Mouse (Mus musculus): ENCODE measurements around the gene Crybb1. TPM values are rescaled to one million over a fixed set of nuclear protein-coding genes. Genes with fewer than 3 reads are reported as not detected.

Crybb1 gene
- polyA plus RNA-seq, 1 experiment from 2014 or later: 2.5 TPM

- no peaks in the 10 kb centered on the region for H3K36me3 ChIP-seq (ENCODE audit: control insufficient read depth, insufficient read depth, low read length)
- no peak overlapping the region for H3K4me3 ChIP-seq (ENCODE audit: low read depth, low read length)
- no peak overlapping the region for H3K4me2 ChIP-seq (ENCODE audit: low read length)
- no peaks in the 10 kb centered on the region for H3K27me3 ChIP-seq (replicated peaks; ENCODE audit: control insufficient read depth, insufficient read depth, low read length)
- DNase-seq (ENCODE audit: low spot score): no peak
- H3K27ac ChIP-seq (ENCODE audit: low read depth, low read length): no peak overlapping the region
- ATAC-seq: no peak
- 80% methylated on average over 2 of the region's 2 CpGs for WGBS
- H3K9ac ChIP-seq (ENCODE audit: low read length): no peak overlapping the region; the same call in 1 of the 2 replicates
- H3K4me1 ChIP-seq (ENCODE audit: control insufficient read depth, insufficient read depth, low read length): peaks cover 19% of the 10 kb centered on the region
- no peaks in the 10 kb centered on the region for H3K9me3 ChIP-seq (replicated peaks; ENCODE audit: control insufficient read depth, low read length)
These were observed 13.8 kb upstream of the Crybb1 start for GRCm38 (mm10) chr5:112241849-112242248.

- no peak overlapping the region for H3K4me2 ChIP-seq (ENCODE audit: low read length)
- H3K27me3 ChIP-seq (replicated peaks; ENCODE audit: control insufficient read depth, insufficient read depth, low read length): no peaks in the 10 kb centered on the region
- no peak overlapping the region for H3K27ac ChIP-seq (ENCODE audit: low read depth, low read length)
- H3K9me3 ChIP-seq (replicated peaks; ENCODE audit: control insufficient read depth, low read length): no peaks in the 10 kb centered on the region
- H3K9ac ChIP-seq (ENCODE audit: low read length): no peak overlapping the region; the same call in 1 of the 2 replicates
- no peak for ATAC-seq
- 54% methylated on average over 5 of the region's 5 CpGs for WGBS
- no peaks in the 10 kb centered on the region for H3K36me3 ChIP-seq (ENCODE audit: control insufficient read depth, insufficient read depth, low read length)
- peaks cover 18% of the 10 kb centered on the region for H3K4me1 ChIP-seq (ENCODE audit: control insufficient read depth, insufficient read depth, low read length)
- H3K4me3 ChIP-seq (ENCODE audit: low read depth, low read length): no peak overlapping the region
- DNase-seq (ENCODE audit: low spot score): no peak
These were observed 13.2 kb upstream of the Crybb1 start for GRCm38 (mm10) chr5:112242361-112242778.

- peaks cover 11% of the 10 kb centered on the region for H3K4me1 ChIP-seq (ENCODE audit: control insufficient read depth, insufficient read depth, low read length)
- WGBS: 57% methylated on average over 5 of the region's 5 CpGs
- H3K9me3 ChIP-seq (replicated peaks; ENCODE audit: control insufficient read depth, low read length): no peaks in the 10 kb centered on the region
- H3K27me3 ChIP-seq (replicated peaks; ENCODE audit: control insufficient read depth, insufficient read depth, low read length): no peaks in the 10 kb centered on the region
- DNase-seq (ENCODE audit: low spot score): no peak
- no peak overlapping the region for H3K9ac ChIP-seq (ENCODE audit: low read length)
- no peaks in the 10 kb centered on the region for H3K36me3 ChIP-seq (ENCODE audit: control insufficient read depth, insufficient read depth, low read length)
- no peak overlapping the region for H3K4me2 ChIP-seq (ENCODE audit: low read length)
- H3K4me3 ChIP-seq (ENCODE audit: low read depth, low read length): no peak overlapping the region
- ATAC-seq: no peak
- no peak overlapping the region for H3K27ac ChIP-seq (ENCODE audit: low read depth, low read length)
These were observed 12.6 kb upstream of the Crybb1 start for GRCm38 (mm10) chr5:112243041-112243440.

- H3K4me1 ChIP-seq (ENCODE audit: control insufficient read depth, insufficient read depth, low read length): peaks cover 5% of the 10 kb centered on the region
- no peak overlapping the region for H3K9ac ChIP-seq (ENCODE audit: low read length)
- WGBS: 75% methylated on average over 10 of the region's 10 CpGs
- no peak overlapping the region for H3K4me3 ChIP-seq (ENCODE audit: low read depth, low read length)
- H3K36me3 ChIP-seq (ENCODE audit: control insufficient read depth, insufficient read depth, low read length): no peaks in the 10 kb centered on the region
- ATAC-seq: no peak
- H3K9me3 ChIP-seq (replicated peaks; ENCODE audit: control insufficient read depth, low read length): no peaks in the 10 kb centered on the region
- H3K27me3 ChIP-seq (replicated peaks; ENCODE audit: control insufficient read depth, insufficient read depth, low read length): no peaks in the 10 kb centered on the region
- no peak overlapping the region for H3K27ac ChIP-seq (ENCODE audit: low read depth, low read length)
- H3K4me2 ChIP-seq (ENCODE audit: low read length): no peak overlapping the region
- DNase-seq (ENCODE audit: low spot score): no peak
These were observed 11.9 kb upstream of the Crybb1 start for GRCm38 (mm10) chr5:112243539-112244274.

GRCm38 (mm10) chr5:112244275-112244562 lies 11.4 kb upstream of the Crybb1 start:
- no peak overlapping the region for H3K4me3 ChIP-seq (ENCODE audit: low read depth, low read length)
- DNase-seq (ENCODE audit: low spot score) (no peak), ATAC-seq (no peak)
- no peak overlapping the region for H3K9ac ChIP-seq (ENCODE audit: low read length)
- H3K27me3 ChIP-seq (replicated peaks; ENCODE audit: control insufficient read depth, insufficient read depth, low read length): no peaks in the 10 kb centered on the region
- 83% methylated on average over 1 of the region's 1 CpGs for WGBS
- no peak overlapping the region for H3K4me2 ChIP-seq (ENCODE audit: low read length)
- H3K36me3 ChIP-seq (ENCODE audit: control insufficient read depth, insufficient read depth, low read length): no peaks in the 10 kb centered on the region
- H3K27ac ChIP-seq (ENCODE audit: low read depth, low read length): no peak overlapping the region
- H3K4me1 ChIP-seq (ENCODE audit: control insufficient read depth, insufficient read depth, low read length): 0 out of 2 replicates have a peak, but pooled peaks cover 1% of the 10 kb centered on the region
- no peaks in the 10 kb centered on the region for H3K9me3 ChIP-seq (replicated peaks; ENCODE audit: control insufficient read depth, low read length)

GRCm38 (mm10) chr5:112244890-112245615 lies 10.6 kb upstream of the Crybb1 start:
- Histone ChIP-seq H3K4me1 (ENCODE audit: control insufficient read depth, insufficient read depth, low read length) (no peaks in the 10 kb centered on the region), H3K27ac (ENCODE audit: low read depth, low read length) (no peak overlapping the region)

GRCm38 (mm10) chr5:112247399-112247798 lies 8.2 kb upstream of the Crybb1 start:
- Histone ChIP-seq H3K36me3 (ENCODE audit: control insufficient read depth, insufficient read depth, low read length) (no peaks in the 10 kb centered on the region), H3K4me2 (ENCODE audit: low read length) (no peak overlapping the region), H3K27ac (ENCODE audit: low read depth, low read length) (no peak overlapping the region), H3K9me3 (replicated peaks; ENCODE audit: control insufficient read depth, low read length) (no peaks in the 10 kb centered on the region), H3K9ac (ENCODE audit: low read length) (no peak overlapping the region), H3K4me3 (ENCODE audit: low read depth, low read length) (no peak overlapping the region), H3K27me3 (replicated peaks; ENCODE audit: control insufficient read depth, insufficient read depth, low read length) (no peaks in the 10 kb centered on the region), H3K4me1 (ENCODE audit: control insufficient read depth, insufficient read depth, low read length) (no peaks in the 10 kb centered on the region)
- 63% methylated on average over 6 of the region's 8 CpGs for WGBS
- ATAC-seq: no peak
- DNase-seq (ENCODE audit: low spot score): no peak

More at GRCm38 (mm10) chr5:112244890-112245615, 10.6 kb upstream of the Crybb1 start:
- DNase-seq (ENCODE audit: low spot score) (no peak), ATAC-seq (no peak)
- Histone ChIP-seq H3K9ac (ENCODE audit: low read length) (no peak overlapping the region), H3K4me2 (ENCODE audit: low read length) (no peak overlapping the region), H3K9me3 (replicated peaks; ENCODE audit: control insufficient read depth, low read length) (no peaks in the 10 kb centered on the region), H3K27me3 (replicated peaks; ENCODE audit: control insufficient read depth, insufficient read depth, low read length) (no peaks in the 10 kb centered on the region), H3K36me3 (ENCODE audit: control insufficient read depth, insufficient read depth, low read length) (no peaks in the 10 kb centered on the region), H3K4me3 (ENCODE audit: low read depth, low read length) (no peak overlapping the region)
- WGBS: 50% methylated on average over 8 of the region's 8 CpGs

- no peaks in the 10 kb centered on the region for H3K36me3 ChIP-seq (ENCODE audit: control insufficient read depth, insufficient read depth, low read length)
- ATAC-seq (no peak), DNase-seq (ENCODE audit: low spot score) (no peak)
- no peaks in the 10 kb centered on the region for H3K27me3 ChIP-seq (replicated peaks; ENCODE audit: control insufficient read depth, insufficient read depth, low read length)
- H3K9me3 ChIP-seq (replicated peaks; ENCODE audit: control insufficient read depth, low read length): no peaks in the 10 kb centered on the region
- H3K4me2 ChIP-seq (ENCODE audit: low read length): no peak overlapping the region
- H3K4me1 ChIP-seq (ENCODE audit: control insufficient read depth, insufficient read depth, low read length): no peaks in the 10 kb centered on the region
- no peak overlapping the region for H3K27ac ChIP-seq (ENCODE audit: low read depth, low read length)
- WGBS: 89% methylated on average over 11 of the region's 11 CpGs
- no peak overlapping the region for H3K9ac ChIP-seq (ENCODE audit: low read length)
- H3K4me3 ChIP-seq (ENCODE audit: low read depth, low read length): no peak overlapping the region
These were observed 6.5 kb upstream of the Crybb1 start for GRCm38 (mm10) chr5:112249106-112249505.

GRCm38 (mm10) chr5:112252400-112252799 lies 3.2 kb upstream of the Crybb1 start, which contains the start of gene Cryba4:
Gene Cryba4 (minus strand): TSS chr5:112252518.
- H3K27ac ChIP-seq (ENCODE audit: low read depth, low read length): no peak within 1 kb of the TSS
- H3K9ac ChIP-seq (ENCODE audit: low read length): no peak within 1 kb of the TSS
- H3K4me1 ChIP-seq (ENCODE audit: control insufficient read depth, insufficient read depth, low read length): 0 out of 2 replicates have a peak, but pooled peaks cover 4% of the 10 kb centered on the region
- DNase-seq (ENCODE audit: low spot score) (no peak), ATAC-seq (no peak)
- 79% methylated on average over 2 of the region's 2 CpGs for WGBS
- no peak within 1 kb of the TSS for H3K4me2 ChIP-seq (ENCODE audit: low read length)
- no peak within 1 kb of the TSS for H3K4me3 ChIP-seq (ENCODE audit: low read depth, low read length)
- H3K36me3 ChIP-seq (ENCODE audit: control insufficient read depth, insufficient read depth, low read length): no peaks in the 10 kb centered on the region
- H3K9me3 ChIP-seq (replicated peaks; ENCODE audit: control insufficient read depth, low read length): no peaks in the 10 kb centered on the region
- no peaks in the 10 kb centered on the region for H3K27me3 ChIP-seq (replicated peaks; ENCODE audit: control insufficient read depth, insufficient read depth, low read length)

All from forebrain, embryonic 14.5 days (tissue).